Mouse (Mus musculus) myocyte (in vitro differentiated cells): Measurements from ENCODE around the gene Iqcb1.

Experiments
- MYOD1 ChIP-seq, 3 experiments: IDR thresholded peaks; one replicate each; pipeline ENCODE4 v1.6.1; 2011; ENCODE audit warnings: control low read depth in 2 of 3, low read depth in 2 of 3, mild to moderate bottlenecking in 2 of 3, moderate library complexity in 1 of 3; ENCODE audit not compliant: insufficient read length in 2 of 3, control insufficient read depth in 1 of 3
- POLR2A ChIP-seq: IDR thresholded peaks from one replicate; pipeline ENCODE4 v1.6.1; 2011; ENCODE audit warnings: low read depth, mild to moderate bottlenecking, control low read depth, moderate library complexity; ENCODE audit not compliant: insufficient read length
- POLR2AphosphoS2 ChIP-seq: IDR thresholded peaks from one replicate; pipeline ENCODE4 v1.6.1; 2011; ENCODE audit warnings: low read depth, control low read depth; ENCODE audit not compliant: insufficient read length
- SRF ChIP-seq: IDR thresholded peaks from one replicate; pipeline ENCODE4 v1.6.1; 2011; ENCODE audit warnings: low read depth; ENCODE audit not compliant: control insufficient read depth, insufficient read length
- TCF3 ChIP-seq: IDR thresholded peaks from one replicate; pipeline ENCODE4 v1.6.1; 2011; ENCODE audit warnings: low read depth, control low read depth; ENCODE audit not compliant: insufficient read length

DNA sequence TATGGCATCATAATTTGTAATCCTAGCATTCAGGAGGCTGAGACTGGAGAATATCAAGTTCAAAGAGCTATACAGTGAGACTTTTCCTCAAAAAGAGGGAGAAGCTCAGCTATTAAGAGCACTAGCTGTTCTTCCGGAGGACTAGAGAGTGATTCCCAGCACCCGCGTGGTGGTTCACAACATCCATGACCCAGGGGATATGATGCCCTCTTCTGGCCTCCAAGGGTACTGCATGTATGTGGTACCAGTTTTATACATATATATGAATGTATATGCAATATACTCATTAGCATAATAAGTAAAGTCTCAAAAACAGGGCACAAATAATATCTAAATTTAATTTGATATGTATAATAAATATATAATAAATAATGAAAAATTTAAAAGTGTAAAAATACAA is 25.8 kb upstream of the Iqcb1 start:
- TF ChIP-seq MYOD1 (IDR thresholded peaks at IDR 0.05; ENCODE audit: control insufficient read depth in 1 of 3, insufficient read length in 2 of 3, low read depth in 2 of 3) (no peak), POLR2A (no peak), SRF (no peak), POLR2AphosphoS2 (no peak), TCF3 (no peak)
